Mouse (Mus musculus): ENCODE measurements around the gene Mocs2.

The Mocs2 gene

GRCm38 (mm10) chr13:114817751-114818360 lies at the start of gene Mocs2:
Mocs2 (plus strand) TSS chr13:114818236.
- peak; percentile 94 for DNase-seq (ENCODE audit: extremely low spot score, low spot score)

DNA sequence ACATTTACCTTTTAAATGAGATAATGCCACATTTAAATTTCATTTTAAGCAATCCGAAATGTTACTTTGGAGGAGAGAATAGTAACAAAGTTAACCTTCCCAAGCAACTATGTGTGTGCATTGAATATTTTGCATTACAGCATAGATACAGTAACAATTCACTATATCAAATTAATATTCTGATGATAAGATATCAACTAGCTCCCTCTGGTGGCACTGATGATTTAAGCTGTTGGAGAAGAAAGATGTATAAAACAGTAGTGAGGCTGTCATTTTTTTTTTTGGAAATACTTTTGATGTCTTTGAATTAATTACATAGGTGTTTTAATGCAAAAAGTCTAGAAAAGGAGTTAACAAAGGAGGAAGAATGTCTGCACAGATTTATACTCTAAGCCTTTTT lies 26.5 kb upstream of the Mocs2 start:
- DNase-seq (ENCODE audit: extremely low spot score, low spot score), result no peak

- DNase-seq (ENCODE audit: extremely low spot score, low spot score), result peak; percentile 30
Observed at GRCm38 (mm10) chr13:114793250-114794030, 24.6 kb upstream of the Mocs2 start.

DNA sequence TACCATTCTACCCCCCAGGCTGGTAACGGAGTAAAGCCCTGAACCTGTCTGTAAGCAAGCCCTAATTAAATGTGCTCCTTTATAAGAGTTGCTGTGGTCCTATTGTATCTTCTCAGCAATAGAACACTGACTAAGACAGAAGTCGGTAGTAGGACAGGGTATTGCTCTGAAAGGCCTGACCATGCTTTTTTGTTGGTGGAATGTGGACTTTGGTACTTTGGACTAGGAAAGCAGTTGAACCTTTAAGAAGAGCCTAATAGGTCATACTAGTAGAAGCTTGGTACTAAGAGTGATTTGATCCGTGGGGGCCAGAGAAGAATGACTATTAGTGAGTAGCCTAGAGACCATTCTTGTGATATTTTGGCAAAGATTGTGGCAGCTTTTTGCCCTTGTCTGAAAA lies 16.2 kb upstream of the Mocs2 start:
- DNase-seq (ENCODE audit: extremely low spot score, low spot score), result no peak

DNA sequence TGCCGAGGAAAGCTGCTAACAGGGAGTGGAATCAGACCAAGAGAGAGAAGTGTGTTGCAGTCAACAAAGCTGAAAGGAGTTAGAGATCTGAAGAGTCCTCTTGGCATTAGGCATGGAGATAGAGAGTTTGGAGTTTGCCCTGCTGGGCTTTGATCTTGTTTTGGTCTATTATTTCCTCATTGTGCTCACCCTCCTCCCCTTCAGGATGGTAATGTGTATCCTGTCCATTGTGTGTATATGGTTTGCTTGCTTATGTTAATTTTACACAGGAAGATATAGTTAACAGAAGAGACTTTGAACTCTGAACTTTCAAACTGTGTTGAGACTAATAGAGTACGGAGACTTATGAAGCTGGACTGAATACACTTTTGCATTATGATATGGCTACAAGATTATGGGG lies 15.1 kb upstream of the Mocs2 start:
- DNase-seq (ENCODE audit: extremely low spot score, low spot score), result no peak

GRCm38 (mm10) chr13:114809624-114810210 lies 8.3 kb upstream of the Mocs2 start:
- DNase-seq (ENCODE audit: extremely low spot score, low spot score), result no peak

DNA sequence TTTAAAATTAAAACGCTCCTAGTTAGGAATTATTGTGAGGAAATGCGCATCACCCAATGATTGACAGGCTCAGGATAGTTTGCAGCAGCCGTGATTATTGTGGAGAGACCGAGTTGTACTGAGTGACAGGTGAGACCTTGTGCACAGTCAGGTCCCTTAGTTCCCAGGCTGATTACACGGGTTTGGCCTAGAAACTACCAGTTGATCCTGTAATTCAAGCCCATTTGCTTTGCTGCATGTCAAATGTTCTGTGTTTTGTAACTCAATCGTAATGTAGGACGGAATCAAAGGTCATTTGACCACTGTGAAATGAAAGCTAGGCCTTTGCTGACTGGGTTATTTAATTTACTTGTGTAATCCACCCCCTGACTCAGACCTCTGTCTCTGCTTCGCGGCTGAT lies 477 bp downstream of the Mocs2 start:
- peak; percentile 21 for DNase-seq (ENCODE audit: extremely low spot score, low spot score)

GRCm38 (mm10) chr13:114822871-114823270 lies 4.8 kb downstream of the Mocs2 start:
- no peak for DNase-seq (ENCODE audit: extremely low spot score, low spot score)

DNA sequence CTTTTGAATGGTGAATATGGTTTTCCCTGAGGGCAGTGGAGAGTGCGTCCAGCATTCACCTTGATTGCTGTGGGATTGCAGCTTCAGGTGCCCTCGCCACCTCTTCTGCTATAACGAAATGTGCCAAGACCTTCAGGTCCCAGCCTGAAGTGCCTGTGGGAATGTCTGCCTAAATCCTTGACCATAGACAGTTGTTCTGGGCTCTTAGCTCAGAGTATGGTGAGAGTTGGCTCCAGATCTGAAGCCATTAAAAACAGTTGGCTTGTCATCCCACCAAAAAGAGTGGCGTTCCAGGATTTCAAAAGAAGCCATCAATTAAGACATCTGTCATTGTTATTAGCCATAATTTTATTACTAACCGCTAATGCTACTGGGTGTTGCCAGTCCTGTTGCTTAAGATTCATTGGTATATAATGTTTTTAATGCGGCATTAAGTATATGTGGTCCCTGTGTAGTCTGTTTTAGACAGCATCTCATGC lies 7.4 kb downstream of the Mocs2 start:
- no peak for DNase-seq (ENCODE audit: extremely low spot score, low spot score)

DNA sequence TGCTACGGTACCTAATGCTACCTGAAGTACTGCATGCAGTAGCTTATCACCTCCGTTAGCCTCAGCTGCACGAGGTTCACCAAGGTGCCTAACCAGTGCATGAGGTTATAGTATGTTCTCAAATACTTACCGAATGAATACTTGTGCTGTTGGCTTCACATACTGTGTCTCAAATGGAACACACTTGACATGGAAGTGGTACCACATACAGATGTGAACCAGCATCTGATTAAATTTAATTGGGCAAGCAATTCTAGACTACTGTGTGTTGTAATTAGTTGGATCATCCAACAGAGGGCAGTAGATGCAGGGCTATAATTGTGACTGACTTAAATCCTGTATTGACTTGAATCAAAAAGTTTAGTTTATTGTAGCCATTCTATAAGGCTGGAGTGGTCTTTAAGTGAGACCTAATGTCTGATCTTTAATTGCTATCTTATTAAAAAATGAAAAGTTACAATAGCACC lies 13.4 kb downstream of the Mocs2 start:
- DNase-seq (ENCODE audit: extremely low spot score, low spot score), result peak; percentile 12

DNA sequence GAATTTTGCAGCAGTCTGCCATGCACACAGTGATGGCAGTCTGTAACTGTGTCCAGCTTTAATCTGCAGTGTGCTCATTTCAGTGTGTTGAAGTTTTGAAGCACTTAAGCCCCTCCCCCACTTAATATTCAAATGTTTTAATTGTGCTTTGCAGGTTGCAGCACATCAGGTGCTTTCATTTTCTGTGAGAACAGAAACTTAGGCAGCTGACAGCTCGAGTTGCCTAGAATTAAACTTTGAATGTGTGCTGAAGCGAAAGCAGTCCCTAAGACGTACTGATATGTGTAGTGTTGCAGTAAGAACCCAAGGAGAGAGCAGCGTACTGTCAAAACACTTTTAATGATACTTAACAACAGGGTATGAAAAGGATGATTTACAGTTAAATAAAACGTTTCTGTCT lies 14.7 kb downstream of the Mocs2 start:
- DNase-seq (ENCODE audit: extremely low spot score, low spot score), result no peak

DNA sequence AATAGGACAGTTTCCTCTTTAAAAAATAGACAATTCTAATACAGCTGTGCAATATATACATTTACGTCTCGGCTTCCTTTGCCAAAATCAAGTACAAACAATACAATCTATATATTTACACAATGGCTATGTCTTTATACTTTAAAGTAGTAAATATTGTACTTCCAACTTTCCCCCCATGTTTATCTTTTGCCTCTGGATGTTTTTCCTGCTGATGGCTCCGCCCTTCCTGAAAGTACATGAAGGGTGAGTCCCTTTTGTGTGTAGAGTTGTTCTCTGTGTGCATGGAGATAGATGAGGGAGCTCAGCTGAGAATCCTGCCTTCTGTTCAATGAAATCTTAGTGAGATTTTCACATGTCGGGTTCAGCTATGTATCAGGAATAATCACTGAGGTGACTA lies 15.3 kb downstream of the Mocs2 start:
- DNase-seq (ENCODE audit: extremely low spot score, low spot score), result no peak

DNA sequence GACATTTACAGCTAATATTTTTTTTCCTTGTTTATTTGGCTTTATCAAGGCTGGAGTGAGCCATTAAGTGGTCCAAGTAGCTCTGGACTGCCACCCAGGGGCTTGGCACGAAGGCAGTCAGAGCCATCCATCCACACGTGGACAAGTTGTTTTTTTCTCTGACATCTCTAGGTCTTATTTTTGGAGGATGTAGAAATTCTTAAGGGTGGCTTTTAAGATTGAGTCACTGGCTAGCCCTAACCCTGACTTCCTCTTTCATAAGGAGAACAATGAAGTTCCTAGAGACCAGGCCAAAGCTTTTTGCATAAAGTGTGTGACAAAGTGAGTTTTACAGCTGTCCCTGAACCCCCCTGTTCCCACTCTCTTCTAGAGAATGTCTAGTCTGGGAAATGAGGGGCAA lies 16.5 kb downstream of the Mocs2 start:
- no peak for DNase-seq (ENCODE audit: extremely low spot score, low spot score)

DNA sequence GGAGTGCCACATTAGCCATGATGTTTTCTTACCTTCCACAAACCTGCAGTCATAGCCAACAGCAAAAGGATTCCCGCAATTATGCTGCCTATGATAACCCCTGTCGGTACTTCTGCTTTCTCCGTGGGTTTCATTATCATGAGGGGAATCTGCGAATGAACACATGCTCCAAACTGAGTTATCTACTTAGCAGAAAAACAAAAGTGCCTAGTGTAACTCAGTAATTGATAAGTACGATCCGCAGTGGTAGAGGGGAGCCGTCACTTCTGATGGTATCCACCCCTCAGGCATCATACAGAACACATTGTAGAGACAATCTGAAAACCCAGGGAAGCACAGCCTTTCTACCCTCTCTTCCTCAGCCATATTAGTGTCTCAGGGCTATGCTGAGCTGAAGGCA lies 19.0 kb downstream of the Mocs2 start:
- DNase-seq (ENCODE audit: extremely low spot score, low spot score), result no peak

DNA sequence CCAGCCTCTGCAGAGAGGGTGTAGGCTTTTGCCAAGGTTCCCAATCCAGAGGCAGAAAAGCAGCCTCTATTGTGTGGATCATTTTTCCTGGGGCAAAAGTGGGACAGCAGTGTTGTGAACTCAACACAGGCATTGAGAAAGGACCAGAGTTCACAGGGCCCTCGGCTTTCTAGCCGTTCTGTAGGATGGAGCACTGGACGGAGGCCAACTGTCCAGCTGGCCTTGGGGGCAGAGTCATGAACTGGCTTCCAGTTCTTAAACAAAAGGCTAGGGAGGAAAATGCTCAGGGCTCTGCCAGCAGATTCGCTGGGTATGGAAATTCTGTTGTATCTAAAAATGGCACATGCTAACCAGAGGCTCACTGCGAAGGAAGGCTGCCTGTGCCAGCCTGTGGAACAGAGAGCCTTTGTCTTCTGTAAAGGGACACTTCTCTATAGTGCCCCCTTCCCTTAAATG lies 20.5 kb downstream of the Mocs2 start:
- no peak for DNase-seq (ENCODE audit: extremely low spot score, low spot score)

GRCm38 (mm10) chr13:114839098-114839497 lies 21.1 kb downstream of the Mocs2 start:
- no peak for DNase-seq (ENCODE audit: extremely low spot score, low spot score)

DNA sequence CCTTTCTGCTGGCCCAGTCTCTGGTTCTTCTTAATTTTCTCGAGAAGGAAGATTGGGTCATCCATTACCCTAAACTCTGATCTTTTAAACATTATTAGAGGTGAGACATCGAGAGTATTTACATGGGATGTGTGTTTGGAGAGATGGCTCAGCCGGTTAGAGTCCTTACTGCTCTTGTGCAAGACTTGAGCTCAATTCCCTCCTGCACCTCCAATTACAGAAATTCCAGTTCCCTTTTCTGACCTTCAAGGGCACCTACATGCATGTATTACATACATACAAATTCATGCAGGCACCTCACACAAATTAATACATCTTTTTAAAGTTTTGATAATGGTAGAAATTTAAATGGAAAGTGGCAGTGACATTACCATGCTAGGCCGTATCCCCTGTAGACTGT lies 22.5 kb downstream of the Mocs2 start:
- no peak for DNase-seq (ENCODE audit: extremely low spot score, low spot score)

DNA sequence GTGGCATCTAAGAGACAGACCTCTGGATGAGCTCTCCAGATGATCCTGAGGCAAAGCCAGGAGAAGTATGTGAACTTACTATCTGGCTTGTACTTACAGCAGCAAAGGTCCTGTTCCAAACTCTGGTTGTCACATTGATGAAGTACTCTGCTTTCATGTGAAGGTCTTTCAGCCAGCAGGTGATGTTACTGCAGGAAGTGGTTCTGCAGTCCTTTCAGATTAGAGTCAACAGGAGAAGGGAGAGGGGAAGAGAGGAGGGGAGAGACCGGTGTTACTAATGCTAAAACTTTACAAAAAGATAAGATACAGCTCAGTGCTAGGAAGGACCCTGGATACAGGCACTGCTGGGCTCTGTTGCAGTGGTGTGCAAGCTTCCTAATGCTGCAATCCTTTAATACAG lies 25.3 kb downstream of the Mocs2 start:
- DNase-seq (ENCODE audit: extremely low spot score, low spot score), result no peak

GRCm38 (mm10) chr13:114845804-114846203 lies 27.8 kb downstream of the Mocs2 start:
- DNase-seq (ENCODE audit: extremely low spot score, low spot score), result no peak

- DNase-seq (ENCODE audit: extremely low spot score, low spot score), result no peak
Observed at GRCm38 (mm10) chr13:114848945-114849344, 30.9 kb downstream of the Mocs2 start.

DNA sequence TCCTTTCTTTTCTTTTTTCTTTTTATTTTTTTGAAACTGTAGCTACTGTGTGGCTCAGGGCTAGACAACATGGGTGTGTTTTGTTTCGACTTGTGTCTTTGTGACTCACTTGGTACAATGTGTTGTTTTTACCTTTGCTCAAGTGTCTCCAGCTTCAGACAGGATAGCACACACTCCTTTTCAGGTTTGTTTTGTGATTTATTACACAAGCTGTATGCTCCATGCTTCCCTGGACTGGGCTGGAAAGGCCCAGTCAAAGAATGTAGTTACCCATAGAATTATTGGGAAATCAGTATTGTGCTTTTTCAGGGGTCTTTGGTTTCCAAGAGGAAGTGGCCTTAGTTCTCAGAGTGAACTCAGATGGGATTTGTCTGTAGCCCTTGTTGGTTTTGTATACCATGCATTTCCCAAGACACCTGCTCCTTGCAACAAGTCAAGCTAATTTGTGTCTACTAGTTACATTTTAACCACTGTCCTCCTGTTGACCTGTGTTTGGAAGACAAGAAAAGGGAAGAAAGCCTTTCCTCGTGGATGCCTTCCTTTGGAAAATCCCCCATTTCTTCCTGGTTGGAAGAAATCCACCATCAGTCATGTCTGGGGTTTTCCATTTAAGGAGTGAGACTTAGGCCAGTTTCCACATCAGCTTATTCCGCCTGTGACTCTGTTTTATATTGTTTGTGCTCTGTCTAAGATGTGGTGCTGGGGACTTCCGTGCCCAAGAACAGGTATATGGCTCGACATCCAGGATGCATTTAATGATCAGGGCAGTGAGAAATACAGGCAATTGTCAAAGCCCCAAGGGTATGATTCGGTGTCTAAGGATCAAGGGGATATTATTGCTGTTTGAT lies 34.5 kb downstream of the Mocs2 start:
- DNase-seq (ENCODE audit: extremely low spot score, low spot score), result no peak

Data from neural tube, embryonic 10.5 days (tissue).